Mouse (Mus musculus) v-Abl transformed pro-B cells (cell line): ENCODE measurements around the gene Pabpn1.

Experiments
- in situ Hi-C, 2 experiments: fragments of 400-800 bp; cut with MboI; formaldehyde crosslinking; loops; one replicate each; pipeline ENCODE4 v1.15.1; 2025; ENCODE audit not compliant: unreplicated experiment in 2 of 2

Gene Pabpn1

DNA sequence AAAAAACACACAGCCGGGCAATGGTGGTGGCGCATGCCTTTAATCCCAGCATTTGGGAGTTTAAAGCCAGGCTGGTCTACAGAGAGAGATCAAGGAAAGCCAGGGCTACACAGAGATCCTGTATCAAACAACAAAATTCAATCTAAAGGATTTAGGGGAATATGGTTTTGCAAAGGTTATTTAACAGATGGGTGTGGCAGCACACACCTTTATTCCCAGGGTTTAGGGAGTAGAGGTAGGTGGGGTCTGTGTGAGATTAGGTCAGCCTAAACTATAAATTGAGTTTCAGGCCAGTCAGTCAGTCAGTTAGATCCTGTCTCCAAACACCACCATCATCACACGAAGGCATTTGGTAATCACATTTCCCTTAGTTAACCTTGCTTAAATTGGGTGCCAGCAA is at the start of gene Pabpn1:
Gene Pabpn1, plus strand, starts transcription at position 301 of the 400 bp plus-strand sequence.
- in situ Hi-C loops, result loop anchor here (10.0 kb wide), 2 partner anchors 123 to 203 kb away; partner anchors contain the start of genes Ngdn (in 1 of the 2), Thtpa (in 1 of the 2) and Zfhx2 (in 1 of the 2)

DNA sequence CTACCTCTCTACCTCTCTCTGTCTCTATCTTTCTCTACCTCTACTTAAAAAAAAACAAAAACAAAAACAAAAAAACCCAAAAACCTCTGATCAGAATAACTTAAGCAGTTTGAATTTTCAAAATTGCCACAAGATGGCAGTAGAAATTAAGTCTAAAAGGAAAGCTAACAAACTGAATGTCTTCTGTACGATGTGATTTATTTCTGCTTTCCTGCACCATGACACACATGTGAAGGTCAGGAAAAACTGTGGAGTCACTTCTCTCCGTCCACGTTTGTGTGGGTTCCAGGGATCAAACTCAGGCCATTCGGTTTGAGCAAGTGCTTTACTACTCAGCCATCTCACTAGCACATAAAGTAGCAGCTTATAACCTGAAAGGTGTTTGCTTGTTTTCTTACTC is 48.8 kb upstream of the Pabpn1 start:
- in situ Hi-C loops, result loop anchor here (5.0 to 25.0 kb wide), 5 partner anchors 94 to 594 kb away; partner anchors contain the start of gene Cmtm5 (in 1 of the 2)

- in situ Hi-C loops, result loop anchor here in 1 of 2 experiments (10.0 kb wide), 1 partner anchor 141 kb away; the partner anchor contains the start of gene Cebpe
These were observed 36.6 kb upstream of the Pabpn1 start for GRCm38 (mm10) chr14:54855726-54856125.

DNA sequence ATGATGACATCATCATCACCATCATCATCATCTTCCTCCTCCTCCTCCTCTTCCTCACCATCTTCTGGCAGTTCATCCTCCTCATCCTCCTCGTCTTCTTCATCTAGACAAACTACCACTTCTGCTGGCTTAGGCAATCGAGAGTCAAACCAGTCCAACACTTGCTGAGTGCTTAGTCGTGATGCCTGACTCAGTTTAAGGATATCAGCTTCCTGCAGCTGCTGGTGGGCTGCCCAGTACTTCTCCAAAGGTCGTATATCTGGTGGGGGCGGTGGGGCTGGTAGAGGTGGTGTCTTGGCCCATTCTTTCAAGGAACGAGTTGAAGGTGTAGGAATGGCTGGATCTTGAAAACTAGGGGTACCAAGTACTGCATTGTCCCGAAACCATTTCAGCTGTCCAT is 35.6 kb upstream of the Pabpn1 start:
- in situ Hi-C loops, result loop anchor here in 1 of 2 experiments (10.0 kb wide), 1 partner anchor 142 kb away; the partner anchor contains the start of gene Cebpe

GRCm38 (mm10) chr14:54857891-54858290 is 34.4 kb upstream of the Pabpn1 start:
- in situ Hi-C loops, result loop anchor here in 1 of 2 experiments (10.0 kb wide), 1 partner anchor 143 kb away; the partner anchor contains the start of gene Cebpe

DNA sequence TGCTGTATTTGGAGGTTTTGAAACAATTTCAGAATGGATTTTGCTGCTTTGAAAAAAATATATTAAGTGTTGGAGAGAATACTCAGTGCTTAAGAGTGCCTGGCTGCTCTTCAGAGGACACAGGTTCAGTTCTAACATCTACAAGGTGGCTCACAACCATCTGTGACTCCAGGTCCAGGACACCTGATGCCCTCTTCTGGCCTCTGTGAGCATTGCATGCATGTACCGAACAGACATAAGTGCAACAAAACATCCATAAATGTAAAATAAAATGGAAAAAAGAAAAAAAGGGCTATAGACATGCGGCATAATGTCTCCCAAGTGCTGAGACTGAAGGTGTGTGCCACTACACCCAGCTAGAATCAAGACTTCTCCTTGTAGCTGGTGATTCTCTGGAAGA is 31.8 kb upstream of the Pabpn1 start:
- in situ Hi-C loops, result no loop called here

DNA sequence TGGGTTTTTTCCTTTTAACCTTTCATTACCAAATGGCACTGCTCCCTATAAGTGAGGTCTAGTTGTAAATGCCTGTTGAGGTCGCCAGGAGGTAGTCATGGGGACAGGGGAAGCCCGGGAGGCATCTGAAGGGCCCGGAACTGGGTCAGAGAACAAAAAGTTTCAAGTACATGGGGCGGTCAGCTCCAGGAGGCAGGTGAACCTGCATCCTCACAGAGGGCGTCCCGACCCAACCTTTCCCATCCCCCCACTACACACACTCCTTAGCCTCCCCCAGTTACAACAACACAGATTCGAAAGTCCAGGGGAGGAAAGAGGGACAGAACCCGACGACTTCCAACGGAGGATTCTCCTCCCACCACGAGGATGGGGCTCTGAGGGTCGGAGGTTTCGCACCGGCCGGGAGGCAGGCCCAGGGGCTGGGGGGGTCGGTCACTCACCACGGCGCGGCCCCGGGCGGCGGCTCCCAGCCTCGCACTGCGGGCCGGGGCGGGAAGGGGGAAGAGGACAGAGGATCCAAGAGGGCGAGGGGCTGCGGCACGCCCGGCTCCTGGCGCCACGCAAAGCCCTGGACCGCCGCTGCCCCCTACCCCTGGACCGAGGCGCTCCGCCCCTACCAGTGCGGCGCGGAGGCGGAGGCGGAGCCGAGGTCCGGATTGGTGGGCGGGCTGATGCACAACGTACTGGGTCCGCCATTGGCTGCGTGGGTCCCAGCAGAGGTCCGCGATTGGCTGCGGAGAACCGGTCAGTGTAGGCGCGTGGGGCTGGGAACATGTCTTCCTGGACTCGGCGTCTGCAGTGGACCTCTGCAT is 28.6 kb upstream of the Pabpn1 start:
- in situ Hi-C loops, result no loop called here

GRCm38 (mm10) chr14:54864313-54865036 is 27.8 kb upstream of the Pabpn1 start:
- in situ Hi-C loops, result no loop called here

- in situ Hi-C loops, result no loop called here
These were observed 26.7 kb upstream of the Pabpn1 start for GRCm38 (mm10) chr14:54865626-54866025.

DNA sequence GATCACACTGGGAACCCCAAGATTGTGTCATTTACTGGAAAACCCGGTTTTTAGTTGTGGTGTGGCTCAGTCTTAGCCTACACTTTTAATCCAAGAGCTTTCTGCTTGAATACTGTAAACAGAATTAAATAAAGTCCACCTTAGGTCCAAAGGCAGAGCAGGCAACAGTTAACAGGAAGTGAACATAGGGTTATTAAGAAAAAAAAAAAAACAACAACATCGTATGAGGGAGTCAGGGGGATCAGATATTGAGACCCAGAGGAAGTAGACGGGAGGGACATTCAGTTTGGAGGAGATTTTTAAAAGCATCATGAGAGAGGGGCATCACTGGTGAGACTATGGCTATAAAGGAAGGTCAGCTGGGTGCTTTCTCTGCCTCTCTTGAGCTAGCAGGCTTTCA is 26.0 kb upstream of the Pabpn1 start:
- in situ Hi-C loops, result no loop called here

DNA sequence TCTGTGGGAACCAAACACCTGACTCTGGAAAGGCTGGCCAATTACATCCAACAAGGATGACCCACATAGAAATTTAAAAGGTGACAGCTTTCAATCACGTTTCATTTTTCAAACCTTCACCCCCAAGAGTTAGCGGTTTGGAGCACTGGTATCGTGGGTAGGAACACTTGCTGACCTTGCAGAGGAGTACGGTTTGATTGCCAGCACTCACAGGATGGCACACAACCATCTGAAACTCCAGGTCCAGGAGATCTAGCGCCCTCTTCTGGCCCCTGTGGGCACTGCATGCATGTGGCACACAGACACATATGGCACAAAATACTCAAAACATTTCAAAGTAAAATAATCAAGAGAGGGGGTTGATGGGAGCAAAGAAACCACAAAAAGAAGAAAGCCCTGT is 25.4 kb upstream of the Pabpn1 start:
- in situ Hi-C loops, result no loop called here

DNA sequence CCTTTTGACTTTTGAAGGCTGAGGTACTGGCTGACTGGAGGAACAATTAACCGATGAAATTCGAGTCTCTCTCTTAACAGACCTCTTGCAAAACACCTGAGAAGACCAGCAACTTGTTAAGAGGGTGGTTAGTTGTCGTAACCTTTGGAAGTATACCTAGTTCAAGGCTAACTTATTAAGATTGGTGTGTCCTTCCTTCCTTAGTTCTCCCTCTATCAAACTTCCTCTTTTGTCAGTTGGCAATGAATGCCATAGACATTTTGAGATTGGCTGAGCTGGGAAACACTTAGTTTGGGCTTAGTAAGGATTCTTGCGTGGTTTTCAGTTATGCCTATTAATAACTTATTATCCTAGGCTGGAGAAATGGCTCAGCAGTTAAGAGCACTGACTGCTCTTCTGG is 24.3 kb upstream of the Pabpn1 start:
- in situ Hi-C loops, result no loop called here

- in situ Hi-C loops, result no loop called here
These were observed 21.4 kb upstream of the Pabpn1 start, which contains the start of gene Homez for GRCm38 (mm10) chr14:54870861-54871260. Gene Homez (minus strand): TSS chr14:54870961.

DNA sequence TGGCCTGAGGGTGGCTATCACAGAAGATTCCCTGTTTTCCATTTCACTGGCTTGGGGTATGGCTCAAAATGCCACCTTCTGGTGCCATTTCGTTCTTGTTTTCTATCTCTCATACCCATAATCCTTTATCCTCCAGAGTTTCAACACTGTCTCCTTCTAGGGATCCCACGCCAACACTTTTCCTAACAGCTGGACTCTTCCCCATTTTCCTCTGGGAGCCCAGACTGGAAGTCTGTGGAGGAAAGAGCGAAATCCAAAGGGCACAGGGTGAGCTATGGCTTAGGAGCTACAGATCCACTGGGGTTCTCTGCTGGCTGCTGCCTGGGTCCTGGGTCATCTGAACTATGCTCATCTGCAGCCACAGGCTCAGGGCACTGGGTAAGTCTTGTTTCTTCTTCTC is 18.1 kb upstream of the Pabpn1 start:
- in situ Hi-C loops, result no loop called here

DNA sequence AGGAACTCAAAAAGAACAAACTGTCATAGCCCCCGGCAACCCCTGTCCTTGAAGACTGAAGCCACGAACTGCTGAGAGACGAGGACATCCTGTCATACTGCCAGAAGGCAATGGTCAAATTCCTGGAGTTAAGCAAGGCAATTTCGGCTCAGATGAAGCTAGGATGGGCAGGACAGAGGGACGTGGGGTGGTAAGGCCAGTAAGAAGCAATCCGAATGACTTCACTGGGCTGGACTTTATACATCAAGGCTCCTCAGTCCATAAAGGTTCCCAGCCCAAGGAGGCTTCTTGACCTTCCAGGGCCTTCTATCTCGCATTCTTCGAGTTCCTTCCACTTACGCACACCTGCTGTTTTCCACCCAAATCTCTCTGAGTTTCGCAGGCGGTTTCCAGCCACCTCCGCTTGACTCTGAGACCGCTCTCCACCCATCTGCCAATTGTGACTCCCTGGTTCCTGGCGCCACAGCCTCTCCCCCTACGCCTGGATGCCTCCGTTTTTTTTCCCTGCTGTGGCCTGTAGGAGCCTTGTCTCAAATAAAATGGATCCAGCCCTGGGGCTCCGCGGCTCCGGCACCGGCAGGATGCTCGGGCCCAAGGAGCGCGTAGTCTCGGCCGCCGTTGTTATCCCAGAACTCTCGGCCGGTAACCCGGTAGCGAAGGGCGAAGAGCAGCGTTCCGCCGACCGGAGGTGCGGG is 16.3 kb upstream of the Pabpn1 start:
- in situ Hi-C loops, result no loop called here

DNA sequence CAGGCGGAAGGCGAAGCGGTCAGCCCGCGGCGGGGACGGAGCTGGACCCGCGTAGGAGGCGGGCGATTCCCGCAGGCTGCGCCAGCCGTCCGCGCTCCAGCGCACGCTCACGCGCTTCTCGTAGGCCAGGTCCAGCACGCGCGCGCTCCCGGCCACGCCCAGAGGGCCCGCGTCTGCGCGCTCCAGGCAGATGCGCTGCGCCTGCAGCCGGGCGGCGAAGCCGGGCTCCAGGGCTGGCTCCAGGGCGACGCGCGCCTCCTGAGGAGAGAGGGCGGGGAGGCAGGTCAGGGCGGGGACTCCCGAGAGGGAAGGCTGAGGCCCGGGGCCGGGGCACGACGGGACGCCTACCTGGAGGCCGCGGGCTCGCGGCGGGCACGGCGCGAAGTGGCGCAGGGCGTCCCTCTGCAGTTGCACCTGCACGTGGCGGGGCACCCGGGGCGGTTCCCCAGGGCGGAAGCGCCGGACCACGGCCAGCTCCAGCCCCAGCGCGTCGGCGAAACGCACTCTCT is 15.7 kb upstream of the Pabpn1 start:
- in situ Hi-C loops, result no loop called here

DNA sequence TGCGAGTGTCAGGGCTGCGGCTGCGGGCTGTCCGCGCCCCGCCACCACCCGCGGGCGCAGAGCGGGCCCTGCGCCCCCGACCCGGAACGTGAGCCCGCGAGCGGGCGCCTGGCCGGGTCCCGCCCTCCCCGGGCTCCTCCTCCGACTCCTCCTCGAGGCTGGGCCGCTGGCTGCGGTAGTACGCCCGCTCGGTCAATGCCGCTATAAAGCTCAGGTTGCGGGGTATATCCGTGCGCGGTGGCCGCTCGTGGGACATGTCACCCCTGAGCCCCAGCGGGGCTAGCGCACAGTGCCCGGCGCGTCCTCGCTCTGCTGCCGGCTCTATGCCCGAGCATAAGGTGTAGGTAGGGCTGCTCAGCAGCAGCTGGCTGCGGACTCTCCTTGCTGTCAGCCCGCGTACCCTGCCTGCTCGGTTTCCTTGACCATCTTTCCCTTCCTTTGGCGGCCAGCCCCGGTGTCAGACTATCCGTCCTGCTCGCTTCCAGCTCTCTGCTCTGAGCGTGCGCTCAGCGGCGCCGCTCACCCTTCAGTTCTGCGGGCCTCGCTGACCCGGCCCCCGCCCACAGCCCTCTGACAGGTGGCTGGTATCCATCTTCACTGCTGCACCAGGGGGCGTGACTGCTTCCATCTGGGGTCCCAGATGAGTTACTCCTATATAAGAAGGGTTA is 15.1 kb upstream of the Pabpn1 start, which contains the start of gene Ppp1r3e:
Gene Ppp1r3e, minus strand, starts transcription at position 503 of the 668 bp plus-strand sequence.
- in situ Hi-C loops, result no loop called here

DNA sequence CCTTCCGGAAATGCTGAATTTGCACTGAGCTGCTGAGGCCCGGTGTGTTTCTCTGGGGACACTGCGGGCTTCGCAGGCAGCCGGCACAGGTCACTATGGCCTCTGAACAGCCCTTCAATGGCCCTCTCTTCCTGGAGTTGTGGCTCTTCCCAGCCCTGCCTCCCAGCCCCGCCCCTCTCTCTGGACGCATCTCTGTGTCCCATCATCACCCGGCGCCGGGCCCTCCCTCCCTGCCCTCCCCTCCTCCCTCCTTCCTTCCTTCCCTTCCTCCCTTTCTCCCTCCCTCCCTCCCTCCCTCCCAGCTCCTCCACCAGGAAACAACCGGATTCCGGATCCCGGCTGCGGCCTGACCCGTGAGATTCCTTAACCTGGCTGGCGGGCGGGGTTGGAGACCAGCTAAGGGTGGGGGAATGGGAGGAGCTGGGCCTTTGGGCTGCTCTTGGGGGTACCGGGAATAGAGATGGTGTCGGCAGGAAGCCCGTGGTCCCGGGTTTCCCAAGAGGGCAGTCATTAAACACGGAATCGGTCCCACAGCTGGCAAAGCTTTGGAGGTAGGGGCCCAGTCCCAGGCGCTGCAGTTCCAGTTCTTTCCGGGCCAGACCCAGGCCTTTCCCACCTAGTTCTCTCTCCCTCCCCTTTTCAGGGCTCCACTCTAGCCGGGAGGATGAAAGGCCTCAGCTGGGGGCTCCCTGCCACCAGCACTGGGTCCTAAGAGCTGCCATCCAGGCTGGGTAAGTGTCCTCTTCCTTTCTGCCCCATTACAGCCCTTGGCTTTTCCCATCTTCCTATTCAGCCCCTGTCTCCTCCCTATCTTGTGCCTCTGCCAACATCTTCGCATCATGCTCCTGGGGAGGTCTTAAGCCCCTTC is 8.9 kb upstream of the Pabpn1 start, which contains the start of the genes Bcl2l2 and Gm20521:
Gene Bcl2l2, plus strand, starts transcription at position 224 of the 868 bp plus-strand sequence.
Gene Gm20521, plus strand, starts transcription at position 288 of the 868 bp plus-strand sequence.
- in situ Hi-C loops, result no loop called here
